Mouse (Mus musculus) C2C12 (cell line): Measurements from ENCODE around the gene Kiss1r. TPM values are rescaled to one million over a fixed set of nuclear protein-coding genes. Genes with fewer than 3 reads are reported as not detected.

Experiments
- H3K27me3 ChIP-seq: one replicate; pipeline ENCODE4 v1.6.1; 2011; ENCODE audit not compliant: control insufficient read depth, insufficient read depth, insufficient read length
- H3K36me3 ChIP-seq: one replicate; pipeline ENCODE4 v1.6.1; 2011; ENCODE audit not compliant: control insufficient read depth, insufficient read depth
- H3K4me3 ChIP-seq: one replicate; pipeline ENCODE4 v1.5.1; 2011; ENCODE audit warnings: mild to moderate bottlenecking, control low read depth; ENCODE audit not compliant: poor library complexity, insufficient read depth, severe bottlenecking
- H3K79me2 ChIP-seq: one replicate; pipeline ENCODE4 v1.6.1; 2011; ENCODE audit not compliant: control insufficient read depth, insufficient read depth
- H3K79me3 ChIP-seq: one replicate; pipeline ENCODE4 v1.6.1; 2011; ENCODE audit warnings: low read depth, control low read depth
- H3ac ChIP-seq: one replicate; pipeline ENCODE3; 2011; ENCODE audit warnings: low read depth; ENCODE audit not compliant: control insufficient read depth, insufficient read length
- CEBPB ChIP-seq: IDR thresholded peaks from one replicate; pipeline ENCODE4 v1.6.1; 2011; ENCODE audit warnings: low read depth, mild to moderate bottlenecking, control low read depth, moderate library complexity
- FOSL1 ChIP-seq: IDR thresholded peaks from one replicate; pipeline ENCODE4 v1.8.0; 2011; ENCODE audit warnings: mild to moderate bottlenecking, low read length; ENCODE audit not compliant: poor library complexity, insufficient read depth, severe bottlenecking
- MAX ChIP-seq: IDR thresholded peaks from one replicate; pipeline ENCODE4 v1.6.1; 2011; ENCODE audit warnings: mild to moderate bottlenecking, control low read depth
- MYOD1 ChIP-seq: IDR thresholded peaks from one replicate; pipeline ENCODE4 v1.6.1; 2011; ENCODE audit warnings: low read depth; ENCODE audit not compliant: control insufficient read depth, insufficient read length
- MYOG ChIP-seq: IDR thresholded peaks from one replicate; pipeline ENCODE4 v1.6.1; 2011; ENCODE audit not compliant: control insufficient read depth, insufficient read length; ENCODE audit errors: extremely low read depth
- USF1 ChIP-seq: IDR thresholded peaks from one replicate; pipeline ENCODE4 v1.6.1; 2011; ENCODE audit warnings: low read depth, mild to moderate bottlenecking, control low read depth, moderate library complexity
- polyA plus RNA-seq: library from polyadenylated mRNA; unstranded; fragments of >200 nt; fragmentation: generic; extraction: Trizol; gene quantifications from one replicate; pipeline ENCODE4 v1.2.1, GENCODE M21; 2012; ENCODE audit warnings: missing spikeins

Gene Kiss1r
- polyA plus RNA-seq, 1 experiment: 0.13 TPM

DNA sequence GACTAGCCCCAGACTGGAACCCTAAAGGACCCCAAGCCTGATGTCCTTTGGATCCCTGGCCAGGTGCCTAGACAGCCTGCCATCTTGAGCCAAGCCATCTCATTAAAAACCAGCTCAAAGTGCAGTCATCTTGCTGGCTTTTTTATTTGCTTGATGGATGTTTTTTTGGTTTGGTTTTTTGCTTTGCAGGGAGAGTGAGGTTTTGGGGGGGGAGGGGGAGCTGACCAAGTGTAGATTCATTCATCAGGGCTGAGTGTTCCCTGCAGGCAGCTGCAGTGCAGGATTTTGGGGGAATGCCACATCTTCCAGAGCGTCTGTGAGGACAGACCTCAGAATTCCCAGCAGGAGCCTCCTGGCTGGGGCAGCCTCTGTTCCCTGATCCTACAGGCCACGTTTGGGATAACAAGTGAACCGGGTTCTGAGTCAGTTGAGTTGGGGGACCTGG, 52.4 kb downstream of the Kiss1r start:
- Histone ChIP-seq H3K36me3 (peaks cover 36% of the 10 kb centered on the region), H3K27me3 (peaks cover 3% of the 10 kb centered on the region)
- TF ChIP-seq MAX (no peak), MYOD1 (no peak), FOSL1 (no peak)

DNA sequence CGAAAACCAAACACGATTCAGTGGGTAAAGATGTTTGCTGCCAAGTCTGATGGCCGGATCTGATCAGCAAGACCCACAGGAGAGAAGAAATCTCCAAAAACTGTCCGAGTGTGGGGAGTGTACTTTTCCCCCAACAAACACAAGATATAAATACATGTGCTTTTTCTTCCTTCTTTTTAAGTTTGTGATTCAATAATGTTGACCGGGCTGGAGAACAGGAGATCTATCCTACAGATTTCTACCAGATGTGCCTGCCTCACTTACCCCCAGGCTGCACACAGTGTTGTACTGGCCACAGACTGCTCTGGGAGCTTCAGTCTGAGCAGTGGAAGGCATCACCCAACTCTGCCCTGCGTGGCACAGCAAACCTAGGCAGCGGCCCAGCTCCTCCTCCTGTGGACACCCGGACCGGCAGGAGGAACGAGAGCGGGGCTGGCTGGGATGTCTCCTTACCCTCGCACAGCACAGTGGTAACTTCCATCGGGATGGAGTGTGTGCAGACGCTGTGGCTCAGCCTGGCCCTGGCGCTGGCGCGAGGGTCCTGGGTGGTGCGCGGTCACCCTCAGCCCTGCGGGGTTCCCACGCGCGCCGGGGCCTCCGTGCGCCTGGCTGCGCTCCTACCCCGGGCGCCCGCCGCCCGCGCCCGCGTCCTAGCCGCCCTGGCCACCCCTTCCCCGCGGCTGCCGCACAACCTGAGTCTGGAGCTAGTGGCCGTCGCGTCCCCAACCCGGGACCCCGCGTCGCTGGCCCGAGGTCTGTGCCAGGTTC, 53.8 kb downstream of the Kiss1r start, which contains the start of gene Grin3b:
TSS of gene Grin3b (plus strand) at position 301 of the 768 bp plus-strand sequence.
- H3K27me3 ChIP-seq: peaks cover 3% of the 10 kb centered on the region

More for the DNA sequence above, 52.4 kb downstream of the Kiss1r start:
- H3K79me3 ChIP-seq: no peaks in the 10 kb centered on the region
- no peak overlapping the region for H3ac ChIP-seq
- H3K79me2 ChIP-seq: no peaks in the 10 kb centered on the region
- H3K4me3 ChIP-seq: no peak overlapping the region

DNA sequence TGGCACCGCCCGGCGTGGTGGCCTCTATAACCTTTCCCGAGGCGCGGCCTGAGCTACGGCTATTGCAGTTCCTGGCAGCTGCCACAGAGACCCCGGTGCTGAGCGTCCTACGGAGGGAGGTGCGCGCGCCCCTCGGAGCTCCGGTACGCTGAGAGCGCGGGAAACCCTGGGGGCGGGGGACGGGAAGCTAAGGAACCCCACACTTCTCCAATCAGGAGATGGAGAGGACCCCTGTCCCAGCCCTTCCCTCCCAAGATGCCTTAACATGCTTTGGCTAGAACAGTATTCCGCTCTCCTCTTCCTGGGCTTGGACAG, 54.4 kb downstream of the Kiss1r start:
- H3K36me3 ChIP-seq: peaks cover 27% of the 10 kb centered on the region
- H3ac ChIP-seq: no peak overlapping the region
- no peaks in the 10 kb centered on the region for H3K79me2 ChIP-seq
- no peak overlapping the region for H3K4me3 ChIP-seq
- H3K79me3 ChIP-seq: no peaks in the 10 kb centered on the region
- no peak for TF ChIP-seq MYOG
- no peak for TF ChIP-seq USF1
- TF ChIP-seq FOSL1: no peak
- TF ChIP-seq MYOD1: no peak
- peaks cover 3% of the 10 kb centered on the region for H3K27me3 ChIP-seq

More for the DNA sequence above, 53.8 kb downstream of the Kiss1r start, which contains the start of gene Grin3b:
- H3ac ChIP-seq: no peak within 1 kb of the TSS
- H3K4me3 ChIP-seq: no peak within 1 kb of the TSS
- no peaks in the 10 kb centered on the region for H3K79me3 ChIP-seq
- TF ChIP-seq FOSL1 (no peak), CEBPB (no peak)
- H3K36me3 ChIP-seq: peaks cover 27% of the 10 kb centered on the region
- no peaks in the 10 kb centered on the region for H3K79me2 ChIP-seq

Other genes starting within 250 kb of the Kiss1r start
- 80.7 TPM for gene Tpgs1, start 247.6 kb upstream of the Kiss1r start, polyA plus RNA-seq
- 235 TPM for gene Cdc34, start 234.8 kb upstream of the Kiss1r start, polyA plus RNA-seq
- gene Gzmm, start 228.0 kb upstream of the Kiss1r start, polyA plus RNA-seq: 0.51 TPM
- 749 TPM for gene Bsg, start 212.5 kb upstream of the Kiss1r start, polyA plus RNA-seq
- gene Hcn2, start 200.3 kb upstream of the Kiss1r start, polyA plus RNA-seq: 0.34 TPM
- 56.5 TPM for gene Polrmt, start 170.4 kb upstream of the Kiss1r start, polyA plus RNA-seq
- gene Fgf22, start 161.9 kb upstream of the Kiss1r start, polyA plus RNA-seq: 0.29 TPM
- gene Rnf126, start 150.0 kb upstream of the Kiss1r start, polyA plus RNA-seq: 116 TPM
- gene Fstl3, start 139.7 kb upstream of the Kiss1r start, polyA plus RNA-seq: 12.1 TPM
- gene Prss57, start 126.0 kb upstream of the Kiss1r start, polyA plus RNA-seq: not detected
- gene Palm, start 123.4 kb upstream of the Kiss1r start, polyA plus RNA-seq: 39.9 TPM
- gene Misp, start 96.0 kb upstream of the Kiss1r start, polyA plus RNA-seq: not detected
- 345 TPM for gene Ptbp1, start 62.5 kb upstream of the Kiss1r start, polyA plus RNA-seq
- not detected for gene Prtn3, start 42.5 kb upstream of the Kiss1r start, polyA plus RNA-seq
- 2.3 TPM for gene Plppr3, start 42.3 kb upstream of the Kiss1r start, polyA plus RNA-seq
- gene Elane, start 30.7 kb upstream of the Kiss1r start, polyA plus RNA-seq: not detected
- gene Cfd, start 26.1 kb upstream of the Kiss1r start, polyA plus RNA-seq: not detected
- 32.5 TPM for gene Med16, start 8.0 kb upstream of the Kiss1r start, polyA plus RNA-seq
- gene Gm26602, start 6.1 kb upstream of the Kiss1r start, polyA plus RNA-seq: not detected
- 46.7 TPM for gene R3hdm4, start 4.2 kb downstream of the Kiss1r start, polyA plus RNA-seq
- gene Arid3a, start 10.1 kb downstream of the Kiss1r start, polyA plus RNA-seq: 0.74 TPM
- gene Wdr18, start 43.2 kb downstream of the Kiss1r start, polyA plus RNA-seq: 48.6 TPM
- 0.30 TPM for gene Grin3b, start 53.7 kb downstream of the Kiss1r start, polyA plus RNA-seq
- 102 TPM for gene Tmem259, start 67.4 kb downstream of the Kiss1r start, polyA plus RNA-seq
- gene Cnn2, start 71.6 kb downstream of the Kiss1r start, polyA plus RNA-seq: 437 TPM
- 10.7 TPM for gene Abca7, start 79.5 kb downstream of the Kiss1r start, polyA plus RNA-seq
- gene Arhgap45, start 99.7 kb downstream of the Kiss1r start, polyA plus RNA-seq: 1.6 TPM
- gene Polr2e, start 122.8 kb downstream of the Kiss1r start, polyA plus RNA-seq: 269 TPM
- 964 TPM for gene Gpx4, start 130.2 kb downstream of the Kiss1r start, polyA plus RNA-seq
- gene Sbno2, start 188.6 kb downstream of the Kiss1r start, polyA plus RNA-seq: 29.4 TPM
- gene Stk11, start 198.8 kb downstream of the Kiss1r start, polyA plus RNA-seq: 106 TPM
- gene Atp5d, start 221.7 kb downstream of the Kiss1r start, polyA plus RNA-seq: 720 TPM
- gene Cbarp, start 223.9 kb downstream of the Kiss1r start, polyA plus RNA-seq: 12.1 TPM
- 77.5 TPM for gene Midn, start 231.3 kb downstream of the Kiss1r start, polyA plus RNA-seq
- 30.9 TPM for gene Cirbp, start 249.0 kb downstream of the Kiss1r start, polyA plus RNA-seq